Mouse (Mus musculus): ENCODE data around the gene Ktn1.

- TF ChIP-seq CTCF (IDR thresholded peaks at IDR 0.05; ENCODE audit: insufficient read depth, low read depth, low read length): no peak
- TF ChIP-seq POLR2A (IDR thresholded peaks at IDR 0.05; ENCODE audit: insufficient read depth, low read depth, low read length): no peak
Observed at GRCm38 (mm10) chr14:47655444-47655843, 7.2 kb downstream of the Ktn1 start.
